Comparison of ENCODE assay signal across 20 mouse cellular contexts in genomic region chr1:93190726-93191305, GRCm38 (mm10). TPM values are rescaled to one million over a fixed set of nuclear protein-coding genes. Genes with fewer than 3 reads are reported as not detected.
DNase-seq lines count a peak whose midpoint lies in the region; ATAC-seq and TF ChIP-seq lines count a peak whose summit lies in the region.
"Had no signal": no experiment of that assay in that cellular context is flagged by ENCODE, and none has a peak within 500 bp of the region (broad histone marks: within the 10 kb centered on the region; RNA-seq: fewer than 3 reads in every experiment).

No protein-coding gene starts in this region.

- peaks cover 3% of the 10 kb centered on the region; the same call in 1 of the 2 replicates for H3K27me3 ChIP-seq in forebrain, embryonic 11.5 days (ENCODE audit: control insufficient read depth, insufficient read depth, low read length)
- no peaks in the 10 kb centered on the region for H3K27me3 ChIP-seq in forebrain, embryonic 16.5 days (replicated peaks; ENCODE audit: control insufficient read depth, insufficient read depth, low read length)
- peaks cover 34% of the 10 kb centered on the region for H3K27me3 ChIP-seq in midbrain, embryonic 10.5 days (ENCODE audit: low read depth, poor library complexity, severe bottlenecking)
- H3K27me3 ChIP-seq in midbrain, embryonic 15.5 days (replicated peaks): 0 out of 2 replicates have a peak, but pooled peaks cover 9% of the 10 kb centered on the region
- no peaks in the 10 kb centered on the region for H3K27me3 ChIP-seq in hindbrain, postnatal 0 days (ENCODE audit: insufficient read depth, low read length)
- H3K27me3 ChIP-seq in neural tube, embryonic 12.5 days (replicated peaks): peaks cover 26% of the 10 kb centered on the region; the same call in 1 of the 2 replicates

- H3K4me2 ChIP-seq in forebrain, embryonic 11.5 days (ENCODE audit: low read depth, low read length, severe bottlenecking): peak overlapping the region; percentile 27; the same call in 1 of the 2 replicates
- H3K4me2 ChIP-seq in forebrain, embryonic 16.5 days (ENCODE audit: low read length): no peak overlapping the region
- no peak overlapping the region for H3K4me2 ChIP-seq in midbrain, embryonic 15.5 days
- no peak overlapping the region for H3K4me2 ChIP-seq in hindbrain, postnatal 0 days (ENCODE audit: low read depth, low read length)
- H3K4me2 ChIP-seq in neural tube, embryonic 12.5 days (replicated peaks): peak overlapping the region; percentile 36
- H3K4me2 ChIP-seq: embryonic facial prominence, embryonic 15.5 days; liver, embryonic 11.5 days had no signal

- no peak for ATAC-seq in forebrain, embryonic 11.5 days (replicated peaks; ENCODE audit: low FRiP score)
- no peak for ATAC-seq in forebrain, embryonic 16.5 days
- no peak for ATAC-seq in midbrain, embryonic 15.5 days (replicated peaks)
- 0 out of 2 replicates have a peak, but pooled peaks have one; percentile 3 for ATAC-seq in hindbrain, postnatal 0 days
- no peak for ATAC-seq in neural tube, embryonic 12.5 days (ENCODE audit: low FRiP score, low read depth)
- ATAC-seq in erythroid progenitor cell, adult 5-6 weeks (replicated peaks; ENCODE audit: low FRiP score, poor library complexity, severe bottlenecking): no peak

- no peak for DNase-seq in forebrain, embryonic 11.5 days (ENCODE audit: low spot score)
- no peak for DNase-seq in midbrain, embryonic 10.5 days (ENCODE audit: low spot score)
- DNase-seq in hindbrain, postnatal 0 days (ENCODE audit: low spot score): peak; percentile 36
- DNase-seq in urinary bladder, postnatal 25 days (ENCODE audit: low spot score): no peak
- DNase-seq: B cell, adult 2 months; cerebellum, adult 18-20 months; heart, postnatal 10 days; kidney, adult 8-10 months; right cerebral cortex, postnatal 14 days; thymus, postnatal 4 days had no signal

- no peaks in the 10 kb centered on the region; the same call in 1 of the 2 replicates for H3K9me3 ChIP-seq in forebrain, embryonic 11.5 days (ENCODE audit: control insufficient read depth, low read length)
- no peaks in the 10 kb centered on the region for H3K9me3 ChIP-seq in forebrain, embryonic 16.5 days (ENCODE audit: control insufficient read depth, low read length)
- H3K9me3 ChIP-seq in midbrain, embryonic 10.5 days (replicated peaks): no peaks in the 10 kb centered on the region
- no peaks in the 10 kb centered on the region for H3K9me3 ChIP-seq in midbrain, embryonic 15.5 days
- no peaks in the 10 kb centered on the region for H3K9me3 ChIP-seq in hindbrain, postnatal 0 days (ENCODE audit: low read length)
- no peaks in the 10 kb centered on the region for H3K9me3 ChIP-seq in neural tube, embryonic 12.5 days
- H3K9me3 ChIP-seq: embryonic facial prominence, embryonic 15.5 days had no signal

- WGBS in forebrain, embryonic 11.5 days: 7% methylated on average over 14 of the region's 17 CpGs
- WGBS in forebrain, embryonic 16.5 days: 7% methylated on average over 10 of the region's 17 CpGs
- 6% methylated on average over 17 of the region's 17 CpGs for WGBS in midbrain, embryonic 10.5 days
- 4% methylated on average over 11 of the region's 17 CpGs for WGBS in midbrain, embryonic 15.5 days
- WGBS in hindbrain, postnatal 0 days: 7% methylated on average over 14 of the region's 17 CpGs
- 4% methylated on average over 9 of the region's 17 CpGs for WGBS in neural tube, embryonic 12.5 days

- H3K4me3 ChIP-seq in forebrain, embryonic 11.5 days (ENCODE audit: low read depth, low read length): no peak overlapping the region
- no peak overlapping the region for H3K4me3 ChIP-seq in forebrain, embryonic 16.5 days (replicated peaks; ENCODE audit: low read length)
- peak overlapping the region; percentile 32; the same call in 1 of the 2 replicates for H3K4me3 ChIP-seq in midbrain, embryonic 10.5 days
- H3K4me3 ChIP-seq in midbrain, embryonic 15.5 days: no peak overlapping the region
- no peak overlapping the region for H3K4me3 ChIP-seq in hindbrain, postnatal 0 days (ENCODE audit: low read length)
- H3K4me3 ChIP-seq in neural tube, embryonic 12.5 days: no peak overlapping the region
- H3K4me3 ChIP-seq: embryonic facial prominence, embryonic 15.5 days had no signal

- H3K9ac ChIP-seq in forebrain, embryonic 11.5 days (ENCODE audit: low read length): no peak overlapping the region
- H3K9ac ChIP-seq in forebrain, embryonic 16.5 days (replicated peaks; ENCODE audit: low read depth, low read length): no peak overlapping the region
- no peak overlapping the region for H3K9ac ChIP-seq in midbrain, embryonic 15.5 days
- H3K9ac ChIP-seq in hindbrain, postnatal 0 days (replicated peaks; ENCODE audit: low read length): no peak overlapping the region
- no peak overlapping the region for H3K9ac ChIP-seq in neural tube, embryonic 12.5 days
- H3K9ac ChIP-seq: embryonic facial prominence, embryonic 15.5 days had no signal

- TF ChIP-seq CTCF in hindbrain, postnatal 0 days (IDR thresholded peaks at IDR 0.05; ENCODE audit: low read depth): no peak

- no peaks in the 10 kb centered on the region for H3K4me1 ChIP-seq in forebrain, embryonic 11.5 days (replicated peaks; ENCODE audit: control insufficient read depth, insufficient read depth, low read length)
- no peaks in the 10 kb centered on the region for H3K4me1 ChIP-seq in forebrain, embryonic 16.5 days (replicated peaks; ENCODE audit: control insufficient read depth, insufficient read depth, low read length)
- peaks cover 10% of the 10 kb centered on the region for H3K4me1 ChIP-seq in midbrain, embryonic 10.5 days
- no peaks in the 10 kb centered on the region for H3K4me1 ChIP-seq in midbrain, embryonic 15.5 days
- no peaks in the 10 kb centered on the region for H3K4me1 ChIP-seq in hindbrain, postnatal 0 days (ENCODE audit: insufficient read depth, low read length)
- H3K4me1 ChIP-seq in neural tube, embryonic 12.5 days: peaks cover 8% of the 10 kb centered on the region; the same call in 1 of the 2 replicates

- no peaks in the 10 kb centered on the region for H3K36me3 ChIP-seq in forebrain, embryonic 11.5 days (ENCODE audit: control insufficient read depth, insufficient read depth, low read length)
- H3K36me3 ChIP-seq in forebrain, embryonic 16.5 days (ENCODE audit: control insufficient read depth, insufficient read depth): no peaks in the 10 kb centered on the region
- H3K36me3 ChIP-seq in midbrain, embryonic 10.5 days: no peaks in the 10 kb centered on the region
- no peaks in the 10 kb centered on the region for H3K36me3 ChIP-seq in midbrain, embryonic 15.5 days (replicated peaks)
- H3K36me3 ChIP-seq in hindbrain, postnatal 0 days (ENCODE audit: insufficient read depth, low read length): no peaks in the 10 kb centered on the region
- no peaks in the 10 kb centered on the region for H3K36me3 ChIP-seq in neural tube, embryonic 12.5 days
- H3K36me3 ChIP-seq: embryonic facial prominence, embryonic 15.5 days had no signal

- no peak overlapping the region for H3K27ac ChIP-seq in forebrain, embryonic 11.5 days (ENCODE audit: low read depth, low read length)
- no peak overlapping the region for H3K27ac ChIP-seq in forebrain, embryonic 16.5 days (ENCODE audit: low read length)
- no peak overlapping the region for H3K27ac ChIP-seq in midbrain, embryonic 10.5 days (replicated peaks)
- H3K27ac ChIP-seq in midbrain, embryonic 15.5 days: no peak overlapping the region
- H3K27ac ChIP-seq in hindbrain, postnatal 0 days: no peak overlapping the region
- no peak overlapping the region for H3K27ac ChIP-seq in neural tube, embryonic 12.5 days
- H3K27ac ChIP-seq: embryonic facial prominence, embryonic 15.5 days had no signal

RNA-seq across cellular contexts. Expression of gene Crocc2, which starts 22.3 kb away (rescaled TPM):
- 0.04 and 0.07 TPM in 2 replicates for polyA plus RNA-seq in forebrain, embryonic 11.5 days (2014; fragmentation: Nextera tagmentation; extraction: Ambion mirVana)
- 0.30 and 0.31 TPM in 2 replicates for polyA plus RNA-seq in forebrain, embryonic 16.5 days (2015; fragmentation: Nextera tagmentation; extraction: Ambion mirVana)
- polyA plus RNA-seq in midbrain, embryonic 10.5 days (2016; fragmentation: Nextera tagmentation; extraction: Ambion mirVana): 0.02 and 0.07 TPM in 2 replicates
- 0.52 and 0.54 TPM in 2 replicates for polyA plus RNA-seq in midbrain, embryonic 15.5 days (2015; fragmentation: Nextera tagmentation; extraction: Ambion mirVana)
- 1.1 and 1.3 TPM in 2 replicates for total RNA-seq in hindbrain, postnatal 0 days (2014; rRNA removed)
- polyA plus RNA-seq in hindbrain, postnatal 0 days (2015; fragmentation: Nextera tagmentation; extraction: Ambion mirVana): 0.48 and 0.63 TPM in 2 replicates
- 0.15 and 0.19 TPM in 2 replicates for polyA plus RNA-seq in neural tube, embryonic 12.5 days (2016; fragmentation: Nextera tagmentation; extraction: Ambion mirVana)
- total RNA-seq in erythroid progenitor cell, adult 5-6 weeks (2015; ENCODE audit: low replicate concordance): not detected in 2 replicates
- not detected in 2 replicates for total RNA-seq in erythroid progenitor cell, adult 5-6 weeks (2017; ENCODE audit: low replicate concordance)
- total RNA-seq: gastrocnemius, postnatal 4 days had no signal

RNA-seq across cellular contexts. Expression of gene 2310007B03Rik, which starts 30.1 kb away (rescaled TPM):
- 0.29 and 0.64 TPM in 2 replicates for polyA plus RNA-seq in forebrain, embryonic 11.5 days (2014; fragmentation: Nextera tagmentation; extraction: Ambion mirVana)
- 0.17 and 0.19 TPM in 2 replicates for polyA plus RNA-seq in forebrain, embryonic 16.5 days (2015; fragmentation: Nextera tagmentation; extraction: Ambion mirVana)
- 0.47 and 0.62 TPM in 2 replicates for polyA plus RNA-seq in midbrain, embryonic 10.5 days (2016; fragmentation: Nextera tagmentation; extraction: Ambion mirVana)
- 0.14 and 0.32 TPM in 2 replicates for polyA plus RNA-seq in midbrain, embryonic 15.5 days (2015; fragmentation: Nextera tagmentation; extraction: Ambion mirVana)
- total RNA-seq in hindbrain, postnatal 0 days (2014; rRNA removed): 0.05 and 0.83 TPM in 2 replicates
- polyA plus RNA-seq in hindbrain, postnatal 0 days (2015; fragmentation: Nextera tagmentation; extraction: Ambion mirVana): 0.11 and 0.16 TPM in 2 replicates
- 0.09 and 0.29 TPM in 2 replicates for polyA plus RNA-seq in neural tube, embryonic 12.5 days (2016; fragmentation: Nextera tagmentation; extraction: Ambion mirVana)
- total RNA-seq in erythroid progenitor cell, adult 5-6 weeks (2015; ENCODE audit: low replicate concordance): not detected in 2 replicates
- total RNA-seq in erythroid progenitor cell, adult 5-6 weeks (2017; ENCODE audit: low replicate concordance): not detected in 2 replicates
- total RNA-seq: gastrocnemius, postnatal 4 days; heart, postnatal 10 days; layer of hippocampus, postnatal 10 days had no signal
- polyA plus RNA-seq: frontal cortex, adult 2 months had no signal

RNA-seq across cellular contexts. Expression of gene Sned1, which starts 44.8 kb away (rescaled TPM):
- 2.2 and 3.2 TPM in 2 replicates for polyA plus RNA-seq in forebrain, embryonic 11.5 days (2014; fragmentation: Nextera tagmentation; extraction: Ambion mirVana)
- polyA plus RNA-seq in forebrain, embryonic 16.5 days (2015; fragmentation: Nextera tagmentation; extraction: Ambion mirVana): 4.2 and 5.5 TPM in 2 replicates
- polyA plus RNA-seq in midbrain, embryonic 10.5 days (2016; fragmentation: Nextera tagmentation; extraction: Ambion mirVana): 1.2 and 3.1 TPM in 2 replicates
- polyA plus RNA-seq in midbrain, embryonic 15.5 days (2015; fragmentation: Nextera tagmentation; extraction: Ambion mirVana): 8.7 and 12.5 TPM in 2 replicates
- total RNA-seq in hindbrain, postnatal 0 days (2014; rRNA removed): 26.7 and 33.7 TPM in 2 replicates
- polyA plus RNA-seq in hindbrain, postnatal 0 days (2015; fragmentation: Nextera tagmentation; extraction: Ambion mirVana): 8.0 and 9.2 TPM in 2 replicates
- polyA plus RNA-seq in neural tube, embryonic 12.5 days (2016; fragmentation: Nextera tagmentation; extraction: Ambion mirVana): 10.4 and 12.4 TPM in 2 replicates
- 1.3 TPM in 1 of 2 replicates, not detected in the other for total RNA-seq in erythroid progenitor cell, adult 5-6 weeks (2015; ENCODE audit: low replicate concordance)
- total RNA-seq in erythroid progenitor cell, adult 5-6 weeks (2017; ENCODE audit: low replicate concordance): 0.61 TPM in 1 of 2 replicates, not detected in the other

RNA-seq across cellular contexts. Expression of gene Agxt, which starts 55.8 kb away (rescaled TPM):
- polyA plus RNA-seq in forebrain, embryonic 11.5 days (2014; fragmentation: Nextera tagmentation; extraction: Ambion mirVana): not detected in 2 replicates
- polyA plus RNA-seq in forebrain, embryonic 16.5 days (2015; fragmentation: Nextera tagmentation; extraction: Ambion mirVana): not detected in 2 replicates
- polyA plus RNA-seq in midbrain, embryonic 10.5 days (2016; fragmentation: Nextera tagmentation; extraction: Ambion mirVana): not detected in 2 replicates
- polyA plus RNA-seq in midbrain, embryonic 15.5 days (2015; fragmentation: Nextera tagmentation; extraction: Ambion mirVana): not detected in 2 replicates
- total RNA-seq in hindbrain, postnatal 0 days (2014; rRNA removed): not detected in 2 replicates
- not detected in 2 replicates for polyA plus RNA-seq in hindbrain, postnatal 0 days (2015; fragmentation: Nextera tagmentation; extraction: Ambion mirVana)
- not detected in 2 replicates for polyA plus RNA-seq in neural tube, embryonic 12.5 days (2016; fragmentation: Nextera tagmentation; extraction: Ambion mirVana)
- not detected in 2 replicates for total RNA-seq in erythroid progenitor cell, adult 5-6 weeks (2015; ENCODE audit: low replicate concordance)
- total RNA-seq in erythroid progenitor cell, adult 5-6 weeks (2017; ENCODE audit: low replicate concordance): not detected in 2 replicates
- total RNA-seq: heart, postnatal 10 days; layer of hippocampus, postnatal 10 days had no signal
- polyA plus RNA-seq: frontal cortex, adult 2 months; lung, embryonic 16.5 days had no signal

Comparison
In these comparisons a context has a peak if more than half of its experiments do, and no peak if none do; other contexts are left out.
1. H3K4me2 ChIP-seq: peak in forebrain, embryonic 11.5 days (single experiment) and neural tube, embryonic 12.5 days (single experiment); none in forebrain, embryonic 16.5 days (single experiment), midbrain, embryonic 15.5 days (single experiment) and hindbrain, postnatal 0 days (single experiment).